Mouse (Mus musculus) neural tube, embryonic 12.5 days (tissue): ENCODE measurements around the gene Vasp. TPM values are rescaled to one million over a fixed set of nuclear protein-coding genes. Genes with fewer than 3 reads are reported as not detected.

Source experiments
- ATAC-seq: fragments of 200-750 bp; cut with Nextera tagmentation; 2 replicates; pipeline ENCODE4 v1.8.0; 2017; ENCODE audit warnings: low read depth, mild to moderate bottlenecking, moderate TSS enrichment, moderate library complexity; ENCODE audit not compliant: low FRiP score
- H3K27ac ChIP-seq: fragments of 300-500 bp; sonication (generic); 2 replicates; pipeline ENCODE4 v1.5.1; 2016
- H3K27me3 ChIP-seq: fragments of 300-500 bp; sonication (generic); replicated peaks from 2 replicates; pipeline ENCODE4 v1.6.1; 2016; ENCODE audit warnings: mild to moderate bottlenecking
- H3K36me3 ChIP-seq: fragments of 300-500 bp; sonication (generic); 2 replicates; pipeline ENCODE4 v1.6.1; 2016; ENCODE audit warnings: mild to moderate bottlenecking
- H3K4me1 ChIP-seq: fragments of 300-500 bp; sonication (generic); 2 replicates; pipeline ENCODE4 v1.6.1; 2016
- H3K4me2 ChIP-seq: fragments of 300-500 bp; sonication (generic); replicated peaks from 2 replicates; pipeline ENCODE4 v1.6.1; 2016; ENCODE audit warnings: mild to moderate bottlenecking
- H3K4me3 ChIP-seq: fragments of 300-500 bp; sonication (generic); 2 replicates; pipeline ENCODE4 v1.5.1; 2016
- H3K9ac ChIP-seq: fragments of 300-500 bp; sonication (generic); 2 replicates; pipeline ENCODE4 v1.6.1; 2016; ENCODE audit warnings: mild to moderate bottlenecking
- H3K9me3 ChIP-seq: fragments of 300-500 bp; sonication (generic); 2 replicates; pipeline ENCODE4 v1.6.1; 2016; ENCODE audit warnings: mild to moderate bottlenecking
- WGBS: fragments of 180-500 bp; shearing (Covaris S2); methylation state at CpG from one replicate; pipeline ENCODE4 v1.1.7; 2016; 5-methylcytosine and 5-hydroxymethylcytosine counted together
- polyA plus RNA-seq: library from polyadenylated mRNA; unstranded; fragments of >200 nt; fragmentation: Nextera tagmentation; extraction: Ambion mirVana; gene quantifications from 2 replicates; pipeline ENCODE4 v1.2.1, GENCODE M21; 2016

Vasp gene
- polyA plus RNA-seq, 1 experiment from 2014 or later = 53.4 TPM

DNA sequence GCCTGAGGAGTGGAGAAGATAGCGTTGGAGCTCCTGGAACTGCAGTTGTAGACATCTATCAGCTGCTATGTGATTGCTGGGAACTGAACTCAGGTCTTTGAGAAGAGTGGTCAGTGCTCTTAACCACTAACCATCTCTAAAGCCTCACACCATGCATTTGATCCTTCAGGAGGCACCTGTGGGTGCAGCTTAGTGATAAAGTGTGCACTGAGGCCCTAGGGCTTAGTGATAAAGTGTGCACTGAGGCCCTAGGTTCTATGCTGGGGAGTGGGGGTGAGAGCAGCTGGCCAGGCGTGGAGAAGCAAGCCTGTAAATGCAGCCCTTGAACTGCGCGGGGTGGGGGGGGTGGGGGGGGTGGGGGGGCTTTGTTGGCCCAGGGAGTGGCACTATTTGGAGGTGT is 31.6 kb downstream of the Vasp start:
- no peak overlapping the region for H3K9ac ChIP-seq
- H3K27me3 ChIP-seq = no peaks in the 10 kb centered on the region
- 0 out of 2 replicates have a peak, but pooled peaks have one; percentile 35 for ATAC-seq
- WGBS = 78% methylated on average over 4 of the region's 4 CpGs
- H3K27ac ChIP-seq = no peak overlapping the region
- H3K9me3 ChIP-seq = no peaks in the 10 kb centered on the region
- H3K4me3 ChIP-seq = no peak overlapping the region
- H3K4me2 ChIP-seq = no peak overlapping the region
- peaks cover 14% of the 10 kb centered on the region; the same call in 1 of the 2 replicates for H3K4me1 ChIP-seq
- H3K36me3 ChIP-seq = peaks cover 8% of the 10 kb centered on the region

DNA sequence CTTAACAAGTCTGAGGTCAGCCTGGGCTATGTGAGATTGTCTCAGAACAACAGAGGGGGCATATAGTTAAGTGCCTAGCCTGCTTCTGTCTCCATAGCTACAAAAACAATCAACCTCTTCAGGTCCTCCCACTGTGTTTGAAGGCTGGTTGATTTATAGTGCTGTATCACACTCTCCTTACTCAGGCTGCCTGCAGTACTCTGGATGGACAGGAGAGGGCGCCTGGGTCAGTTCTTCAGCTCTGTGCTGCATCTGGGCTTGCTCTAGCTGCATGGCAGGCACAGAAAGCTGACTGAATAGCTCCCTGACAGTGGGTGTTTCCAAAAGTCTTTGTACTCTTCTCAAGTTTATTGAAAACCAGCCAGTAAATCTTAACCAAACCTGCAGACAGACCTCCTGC is 32.2 kb downstream of the Vasp start:
- no peak overlapping the region for H3K4me3 ChIP-seq
- peak; percentile 94 for ATAC-seq
- peaks cover 14% of the 10 kb centered on the region; the same call in 1 of the 2 replicates for H3K4me1 ChIP-seq
- H3K36me3 ChIP-seq = peaks cover 2% of the 10 kb centered on the region; the same call in 1 of the 2 replicates
- H3K4me2 ChIP-seq = no peak overlapping the region; the same call in 1 of the 2 replicates
- H3K27ac ChIP-seq = no peak overlapping the region
- no peaks in the 10 kb centered on the region for H3K9me3 ChIP-seq
- WGBS = 4% methylated on average over 1 of the region's 1 CpGs
- no peak overlapping the region for H3K9ac ChIP-seq
- no peaks in the 10 kb centered on the region for H3K27me3 ChIP-seq

DNA sequence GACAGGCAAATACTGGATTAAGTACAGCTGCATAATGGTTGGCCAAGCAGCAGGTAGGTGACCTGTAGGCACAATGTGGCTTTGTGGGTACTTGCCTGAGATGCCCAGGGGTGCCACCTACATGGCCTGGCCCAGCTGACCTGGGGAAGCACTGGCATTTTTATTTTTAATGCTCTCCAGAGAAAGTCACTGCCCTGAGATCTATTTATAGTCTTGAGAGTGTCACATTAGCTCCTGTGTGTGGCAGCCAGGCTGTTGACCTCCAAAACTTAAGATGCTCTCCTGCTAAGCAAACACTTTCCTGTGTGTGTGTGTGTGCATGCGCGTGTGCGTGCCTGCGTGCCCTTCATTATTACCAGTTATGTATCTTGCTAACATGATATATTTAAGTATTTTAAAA is 33.3 kb downstream of the Vasp start:
- Histone ChIP-seq H3K4me1 (peaks cover 14% of the 10 kb centered on the region; the same call in 1 of the 2 replicates), H3K27ac (no peak overlapping the region), H3K9ac (no peak overlapping the region), H3K9me3 (no peaks in the 10 kb centered on the region), H3K36me3 (no peaks in the 10 kb centered on the region), H3K4me2 (no peak overlapping the region), H3K27me3 (no peaks in the 10 kb centered on the region), H3K4me3 (no peak overlapping the region)
- ATAC-seq = no peak
- WGBS = 95% methylated on average over 4 of the region's 4 CpGs

DNA sequence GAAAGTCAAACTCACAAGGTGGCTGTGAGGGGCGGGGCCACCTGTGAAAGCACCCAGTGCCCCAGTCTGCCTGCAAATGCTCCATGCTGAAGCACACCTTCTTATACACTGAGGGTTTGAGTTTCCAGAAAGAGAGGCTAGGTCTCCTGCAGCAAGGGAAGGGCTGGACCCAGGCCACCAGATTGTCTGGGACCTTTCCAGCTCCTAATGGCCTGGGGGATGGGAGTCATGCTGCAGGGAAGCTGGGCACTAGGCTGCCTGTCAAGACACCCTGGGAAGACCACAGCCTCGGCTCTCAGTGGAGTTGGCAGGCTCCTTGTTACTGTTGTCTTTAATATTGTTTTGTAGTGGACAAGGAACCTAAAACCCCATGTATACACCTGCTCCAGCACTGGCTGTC is 35.2 kb downstream of the Vasp start:
- Histone ChIP-seq H3K4me2 (no peak overlapping the region), H3K27ac (no peak overlapping the region), H3K4me1 (peaks cover 14% of the 10 kb centered on the region; the same call in 1 of the 2 replicates), H3K9me3 (no peaks in the 10 kb centered on the region), H3K27me3 (no peaks in the 10 kb centered on the region), H3K9ac (no peak overlapping the region), H3K36me3 (peaks cover 11% of the 10 kb centered on the region), H3K4me3 (no peak overlapping the region)
- WGBS = 79% methylated on average over 2 of the region's 2 CpGs
- no peak for ATAC-seq

DNA sequence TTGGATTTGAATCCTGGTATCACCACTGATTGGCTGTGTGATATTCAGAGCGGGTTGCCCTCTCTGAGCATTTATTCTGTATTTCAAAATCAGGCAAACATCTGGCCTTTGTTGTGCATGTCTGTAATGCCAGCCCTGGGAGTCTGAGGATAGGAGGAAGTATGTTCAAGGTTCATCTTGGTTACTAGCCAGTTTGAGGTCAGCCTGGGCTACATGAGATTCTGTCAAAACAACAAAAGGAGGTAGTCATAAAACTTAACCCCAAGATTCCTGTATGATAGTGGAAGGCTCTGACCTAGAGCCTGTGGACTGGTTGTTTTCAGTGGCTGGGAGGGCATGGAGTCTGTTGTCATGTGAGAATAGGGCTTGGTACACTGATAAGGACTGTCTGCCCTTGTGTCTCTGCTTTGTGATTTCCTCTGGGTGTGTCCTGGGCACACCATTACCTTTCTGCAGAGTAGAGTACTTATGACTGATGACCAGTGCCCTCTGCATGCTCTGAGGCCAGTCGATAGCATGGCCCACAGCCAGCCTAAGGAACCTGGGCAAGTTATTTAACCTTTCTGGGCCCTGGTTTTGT is 36.4 kb downstream of the Vasp start:
- Histone ChIP-seq H3K27ac (no peak overlapping the region), H3K4me1 (peaks cover 10% of the 10 kb centered on the region; the same call in 1 of the 2 replicates), H3K4me3 (no peak overlapping the region), H3K9me3 (no peaks in the 10 kb centered on the region), H3K36me3 (peaks cover 16% of the 10 kb centered on the region), H3K27me3 (no peaks in the 10 kb centered on the region), H3K4me2 (no peak overlapping the region), H3K9ac (no peak overlapping the region)
- ATAC-seq = no peak
- WGBS = 95% methylated on average over 2 of the region's 2 CpGs

DNA sequence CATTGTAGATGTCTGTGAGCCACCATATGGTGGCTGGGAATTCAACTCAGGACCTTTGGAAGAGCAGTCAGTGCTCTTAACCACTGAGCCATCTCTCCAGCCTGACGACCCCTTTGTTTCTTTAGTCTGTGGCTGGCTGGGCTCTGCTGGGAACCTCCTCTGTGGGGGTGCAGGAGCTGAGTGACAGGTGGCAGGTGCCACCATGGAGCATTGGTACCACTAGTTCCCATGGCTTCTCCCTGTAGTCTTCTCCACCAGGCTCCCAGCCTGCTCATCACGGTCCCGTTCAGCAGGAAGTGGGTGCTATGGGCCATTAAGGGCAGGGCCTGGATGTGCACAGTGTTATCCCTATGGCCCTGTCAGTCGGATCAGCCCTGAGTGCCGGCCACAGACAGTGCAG is 37.0 kb downstream of the Vasp start:
- no peak overlapping the region for H3K4me2 ChIP-seq
- H3K9me3 ChIP-seq = no peaks in the 10 kb centered on the region
- H3K27me3 ChIP-seq = no peaks in the 10 kb centered on the region
- H3K4me3 ChIP-seq = no peak overlapping the region
- ATAC-seq = no peak
- no peak overlapping the region for H3K27ac ChIP-seq
- H3K4me1 ChIP-seq = peaks cover 9% of the 10 kb centered on the region
- H3K36me3 ChIP-seq = peaks cover 16% of the 10 kb centered on the region
- 82% methylated on average over 5 of the region's 5 CpGs for WGBS
- H3K9ac ChIP-seq = no peak overlapping the region

DNA sequence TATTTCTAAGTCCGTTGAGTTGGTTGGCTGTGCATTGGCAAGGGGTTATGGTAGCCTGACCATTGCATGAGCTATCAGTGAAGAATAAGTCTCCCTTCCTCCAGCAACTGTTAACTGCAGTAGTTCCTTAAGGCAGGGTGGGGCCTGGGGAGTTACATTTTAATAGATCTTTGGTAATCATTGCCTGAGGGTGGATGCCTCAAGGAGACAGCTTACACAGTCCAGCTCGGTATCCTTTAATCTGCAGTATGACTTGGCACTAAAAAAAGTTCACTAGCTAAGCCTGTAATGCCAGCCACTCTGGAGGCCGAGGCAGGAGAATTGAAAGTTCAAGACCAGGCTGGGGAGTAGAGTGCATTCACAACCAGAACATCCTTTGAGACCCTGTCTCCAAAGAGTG is 39.8 kb downstream of the Vasp start:
- Histone ChIP-seq H3K4me2 (no peak overlapping the region), H3K27ac (no peak overlapping the region), H3K9ac (no peak overlapping the region), H3K4me1 (peaks cover 14% of the 10 kb centered on the region), H3K4me3 (no peak overlapping the region), H3K9me3 (no peaks in the 10 kb centered on the region), H3K36me3 (peaks cover 16% of the 10 kb centered on the region), H3K27me3 (no peaks in the 10 kb centered on the region)
- no peak for ATAC-seq
- WGBS = 94% methylated on average over 3 of the region's 3 CpGs

DNA sequence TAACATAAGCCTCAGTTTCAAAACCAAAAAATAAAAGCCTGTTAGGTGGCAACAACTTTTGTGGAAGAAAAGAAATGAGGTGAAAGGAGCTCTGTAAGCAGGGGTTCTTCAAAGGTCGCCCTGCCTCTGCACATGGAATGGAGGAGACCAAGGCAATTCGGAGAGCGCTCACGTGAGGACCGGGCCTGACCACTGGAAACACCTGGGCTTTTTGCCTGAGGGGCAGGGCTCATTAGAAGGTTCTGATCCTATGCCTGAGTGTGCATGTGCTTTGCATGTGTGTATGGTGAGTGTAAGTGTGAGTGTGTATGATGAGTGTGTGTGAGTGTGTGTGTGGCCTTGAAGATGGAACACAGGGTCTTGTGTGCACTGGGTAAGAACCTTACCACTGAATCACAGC is 40.7 kb downstream of the Vasp start:
- Histone ChIP-seq H3K27ac (no peak overlapping the region), H3K36me3 (peaks cover 17% of the 10 kb centered on the region), H3K4me1 (peaks cover 17% of the 10 kb centered on the region), H3K4me3 (no peak overlapping the region), H3K9me3 (no peaks in the 10 kb centered on the region), H3K9ac (no peak overlapping the region), H3K4me2 (no peak overlapping the region), H3K27me3 (no peaks in the 10 kb centered on the region)
- 95% methylated on average over 5 of the region's 5 CpGs for WGBS
- no peak for ATAC-seq

DNA sequence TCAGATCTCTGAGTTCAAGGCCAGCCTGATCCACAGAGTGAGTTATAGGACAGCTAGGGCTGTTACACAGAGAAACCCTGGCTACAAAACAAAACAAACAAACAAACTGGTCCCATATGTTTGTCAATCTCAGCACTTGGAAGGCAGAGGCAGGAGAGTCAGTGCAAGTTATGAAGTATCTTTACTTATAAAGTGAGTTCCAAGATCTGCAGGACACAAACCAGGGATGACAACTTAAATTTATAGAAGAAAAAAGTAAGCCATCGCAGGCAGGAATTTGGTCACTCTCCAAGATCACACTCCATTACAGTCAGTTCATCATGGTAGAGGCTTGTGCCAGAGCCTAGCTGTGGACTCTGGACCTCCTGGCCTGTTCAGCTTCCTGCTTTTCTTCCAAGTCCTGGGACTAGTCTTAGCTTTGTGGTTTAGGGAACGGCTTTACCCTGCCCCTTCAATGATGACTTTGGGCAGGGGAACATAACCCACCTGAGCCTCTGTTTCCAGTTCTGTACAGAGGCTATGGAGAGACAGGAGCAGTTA is 41.5 kb downstream of the Vasp start:
- H3K4me3 ChIP-seq = no peak overlapping the region
- no peak overlapping the region for H3K27ac ChIP-seq
- peaks cover 17% of the 10 kb centered on the region for H3K4me1 ChIP-seq
- no peak overlapping the region for H3K9ac ChIP-seq
- H3K9me3 ChIP-seq = no peaks in the 10 kb centered on the region
- H3K4me2 ChIP-seq = peak overlapping the region; percentile 86
- peaks cover 19% of the 10 kb centered on the region for H3K36me3 ChIP-seq
- WGBS = 96% methylated on average over 2 of the region's 2 CpGs
- ATAC-seq = no peak
- H3K27me3 ChIP-seq = no peaks in the 10 kb centered on the region

DNA sequence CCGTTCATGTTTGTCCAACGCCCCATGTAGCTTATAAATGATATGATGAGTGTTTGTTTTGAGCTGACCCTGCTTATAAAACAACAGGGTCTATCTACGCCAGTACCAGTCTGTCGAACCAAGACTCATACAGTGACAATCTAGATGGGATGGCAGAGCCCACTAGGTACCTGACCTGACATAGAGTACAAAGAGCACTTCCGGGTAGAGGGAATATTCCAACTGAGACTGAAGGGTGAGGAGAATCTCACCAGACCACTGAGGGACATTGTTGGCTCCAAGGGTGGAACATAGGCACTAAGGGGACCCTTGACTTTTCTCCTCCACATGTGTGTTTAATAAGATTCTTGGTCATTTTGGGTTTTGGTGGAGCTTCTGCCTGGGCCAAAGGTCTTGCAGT is 42.2 kb downstream of the Vasp start:
- H3K27ac ChIP-seq = 0 out of 2 replicates have a peak overlapping the region, but pooled peaks have one; percentile 60

DNA sequence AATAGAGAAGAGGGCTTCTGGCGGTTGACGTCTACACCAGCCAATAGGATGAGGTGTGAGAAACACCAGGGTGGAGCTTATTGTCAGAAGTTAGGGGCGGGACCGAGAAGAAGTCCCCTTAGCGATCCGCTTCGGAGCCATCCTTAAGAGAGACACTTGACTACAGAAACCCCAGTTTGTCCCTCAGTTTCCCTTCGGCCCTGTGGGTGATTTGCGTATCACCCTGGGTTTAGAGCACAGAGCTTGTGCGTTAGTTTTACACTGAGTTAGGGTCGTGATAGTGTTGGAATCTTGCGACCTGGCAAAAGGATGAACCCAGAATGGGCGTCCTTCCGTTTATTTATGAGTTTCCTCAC is 42.8 kb downstream of the Vasp start:
- H3K27me3 ChIP-seq = no peaks in the 10 kb centered on the region
- WGBS = under 1% methylated on average over 14 of the region's 14 CpGs
- ATAC-seq = no peak

More for the DNA sequence above, 42.2 kb downstream of the Vasp start:
- Histone ChIP-seq H3K9ac (peak overlapping the region; percentile 64), H3K9me3 (no peaks in the 10 kb centered on the region), H3K36me3 (peaks cover 19% of the 10 kb centered on the region), H3K4me2 (peak overlapping the region; percentile 86), H3K27me3 (no peaks in the 10 kb centered on the region), H3K4me1 (peaks cover 17% of the 10 kb centered on the region), H3K4me3 (peak overlapping the region; percentile 55)
- ATAC-seq = no peak
- WGBS = 51% methylated on average over 5 of the region's 5 CpGs

DNA sequence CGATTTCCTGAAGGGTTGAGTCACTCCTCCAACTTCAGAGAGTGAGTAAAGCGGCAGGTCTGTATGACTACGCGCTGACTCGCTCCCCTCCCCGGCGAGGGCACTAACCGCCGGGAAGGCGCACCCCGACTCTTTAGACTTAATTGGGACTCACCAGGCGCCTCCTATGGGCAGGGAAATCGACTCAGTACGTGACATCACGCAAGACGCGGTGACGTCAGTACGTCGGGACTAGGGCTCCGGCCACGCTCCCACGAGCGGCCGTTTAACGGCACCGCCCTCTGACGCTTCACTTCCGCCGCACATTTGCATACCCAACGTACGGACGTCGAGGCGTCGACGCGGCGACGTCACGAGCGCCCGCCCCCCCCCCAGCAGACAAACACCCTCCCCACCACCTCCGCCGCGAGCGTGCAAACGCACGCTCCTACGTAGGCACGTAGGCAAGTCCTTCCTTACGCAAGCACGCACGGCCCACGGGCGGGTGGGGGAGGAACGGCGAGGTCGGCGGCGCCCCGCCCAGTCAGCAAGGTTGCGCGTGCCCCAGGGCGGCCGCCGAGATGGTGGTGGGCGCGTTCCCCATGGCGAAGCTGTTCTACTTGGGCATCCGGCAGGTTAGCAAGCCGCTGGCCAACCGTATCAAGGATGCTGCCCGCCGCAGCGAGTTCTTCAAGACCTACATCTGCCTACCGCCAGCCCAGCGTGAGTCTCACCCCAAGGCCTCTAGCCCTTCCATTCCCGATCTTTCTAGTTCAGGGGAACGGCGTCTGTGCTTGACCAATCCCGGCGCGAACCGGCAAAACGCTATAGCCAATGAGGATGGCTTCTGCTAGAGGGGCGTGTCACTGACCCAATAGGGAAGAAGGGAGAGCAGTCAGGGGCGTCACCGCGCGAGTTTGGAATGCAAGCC is 43.5 kb downstream of the Vasp start, which contains the start of gene Opa3:
Gene Opa3 (plus strand): TSS at position 452 of the 910 bp plus-strand sequence.
- Histone ChIP-seq H3K9ac (peak within 1 kb of the TSS; percentile 70), H3K4me1 (peaks cover 17% of the 10 kb centered on the region), H3K27me3 (no peaks in the 10 kb centered on the region), H3K4me3 (peak within 1 kb of the TSS; percentile 55), H3K9me3 (no peaks in the 10 kb centered on the region), H3K36me3 (peaks cover 18% of the 10 kb centered on the region), H3K27ac (peak within 1 kb of the TSS; percentile 97), H3K4me2 (peak within 1 kb of the TSS; percentile 86)
- ATAC-seq = peak; percentile 97
- under 1% methylated on average over 91 of the region's 91 CpGs for WGBS

More for the DNA sequence above, 42.8 kb downstream of the Vasp start:
- Histone ChIP-seq H3K27ac (peak overlapping the region; percentile 60; the same call in 1 of the 2 replicates), H3K4me1 (peaks cover 17% of the 10 kb centered on the region), H3K4me3 (peak overlapping the region; percentile 55), H3K36me3 (peaks cover 19% of the 10 kb centered on the region), H3K9me3 (no peaks in the 10 kb centered on the region), H3K4me2 (peak overlapping the region; percentile 86), H3K9ac (peak overlapping the region; percentile 64)
